29 mouse cellular contexts compared by ENCODE assay signal in genomic region chr1:40740739-40741138, GRCm38 (mm10).
"Had no signal": no experiment of that assay in that cellular context is flagged by ENCODE, and none has a peak within 500 bp of the region (broad histone marks: within the 10 kb centered on the region; RNA-seq: fewer than 3 reads in every experiment).

No protein-coding gene starts in this region.

- DNase-seq: cerebellum, adult 18-20 months; cerebellum, adult 2 months; cerebellum, adult 8-10 months; cerebellum, adult 9-10 months; cerebellum, adult 9-11 months; cerebellum, postnatal 10 days; cerebellum, postnatal 14 days; cerebellum, postnatal 25 days; cerebellum, postnatal 36 days; embryo, embryonic 11 days; forebrain, postnatal 0 days; gastrocnemius, adult 2 months; gastrocnemius, postnatal 10 days; gastrocnemius, postnatal 14 days; gastrocnemius, postnatal 25 days; gastrocnemius, postnatal 36 days; heart, adult 18-20 months; heart, adult 2 months had no signal

- H3K9ac ChIP-seq: embryonic facial prominence, embryonic 12.5 days; embryonic facial prominence, embryonic 13.5 days; embryonic facial prominence, embryonic 15.5 days; forebrain, embryonic 12.5 days; forebrain, embryonic 13.5 days; forebrain, embryonic 15.5 days; forebrain, postnatal 0 days had no signal

- H3K27ac ChIP-seq: embryonic facial prominence, embryonic 10.5 days; embryonic facial prominence, embryonic 12.5 days; embryonic facial prominence, embryonic 13.5 days; embryonic facial prominence, embryonic 15.5 days; forebrain, embryonic 10.5 days; forebrain, embryonic 12.5 days; forebrain, embryonic 13.5 days; forebrain, embryonic 15.5 days; gastrocnemius, adult 2 months; heart, adult 2 months had no signal

- H3K9me3 ChIP-seq: embryonic facial prominence, embryonic 10.5 days; embryonic facial prominence, embryonic 12.5 days; embryonic facial prominence, embryonic 13.5 days; embryonic facial prominence, embryonic 15.5 days; forebrain, embryonic 10.5 days; forebrain, embryonic 12.5 days; forebrain, embryonic 13.5 days; forebrain, embryonic 15.5 days had no signal

- H3K4me2 ChIP-seq: embryonic facial prominence, embryonic 12.5 days; embryonic facial prominence, embryonic 13.5 days; embryonic facial prominence, embryonic 15.5 days; forebrain, embryonic 12.5 days; forebrain, embryonic 13.5 days; forebrain, embryonic 15.5 days had no signal

- ATAC-seq: forebrain, embryonic 13.5 days; forebrain, embryonic 14.5 days; forebrain, embryonic 15.5 days; forebrain, embryonic 16.5 days; forebrain, postnatal 0 days had no signal

- H3K4me3 ChIP-seq: embryonic facial prominence, embryonic 10.5 days; embryonic facial prominence, embryonic 12.5 days; embryonic facial prominence, embryonic 13.5 days; embryonic facial prominence, embryonic 15.5 days; erythroblast, embryonic 14.5 days; forebrain, embryonic 10.5 days; forebrain, embryonic 12.5 days; forebrain, embryonic 13.5 days; forebrain, embryonic 15.5 days; gastrocnemius, adult 2 months; heart, adult 2 months had no signal

- H3K27me3 ChIP-seq: embryonic facial prominence, embryonic 12.5 days; embryonic facial prominence, embryonic 13.5 days; embryonic facial prominence, embryonic 15.5 days; forebrain, embryonic 12.5 days; forebrain, embryonic 13.5 days; forebrain, embryonic 15.5 days had no signal

- H3K36me3 ChIP-seq: embryonic facial prominence, embryonic 10.5 days; embryonic facial prominence, embryonic 12.5 days; embryonic facial prominence, embryonic 13.5 days; embryonic facial prominence, embryonic 15.5 days; forebrain, embryonic 10.5 days; forebrain, embryonic 12.5 days; forebrain, embryonic 15.5 days had no signal

- H3K4me1 ChIP-seq: embryonic facial prominence, embryonic 10.5 days; embryonic facial prominence, embryonic 12.5 days; embryonic facial prominence, embryonic 13.5 days; embryonic facial prominence, embryonic 15.5 days; forebrain, embryonic 10.5 days; forebrain, embryonic 12.5 days; forebrain, embryonic 13.5 days; forebrain, embryonic 15.5 days had no signal
